Mouse (Mus musculus) gonadal fat pad, adult 2 months (tissue): ENCODE results near the gene Hip1r. TPM values are rescaled to one million over a fixed set of nuclear protein-coding genes. Genes with fewer than 3 reads are reported as not detected.

Experiments
- DNase-seq: peaks from one replicate; pipeline ENCODE4 v3.0.0-alpha.2; 2012; ENCODE audit warnings: low read depth
- polyA plus RNA-seq: library from polyadenylated mRNA; depleted of rRNA; stranded (reverse); fragments of >200 nt; gene quantifications from 2 replicates; pipeline ENCODE4 v1.2.3, GENCODE M21; 2012

The Hip1r gene
- polyA plus RNA-seq, 1 experiment = 46.6 TPM

- DNase-seq = no peak
Observed at GRCm38 (mm10) chr5:124017941-124018340, 44.5 kb downstream of the Hip1r start.

- DNase-seq = no peak
Observed at GRCm38 (mm10) chr5:124018651-124019050, 45.2 kb downstream of the Hip1r start.

- DNase-seq = no peak
Observed at GRCm38 (mm10) chr5:124019348-124020216, 46.2 kb downstream of the Hip1r start.

GRCm38 (mm10) chr5:124021148-124021547 lies 47.7 kb downstream of the Hip1r start:
- DNase-seq = no peak

GRCm38 (mm10) chr5:124021701-124022100 lies 48.3 kb downstream of the Hip1r start:
- DNase-seq = no peak

- no peak for DNase-seq
Observed at GRCm38 (mm10) chr5:124022365-124022764, 48.9 kb downstream of the Hip1r start.

- DNase-seq = no peak
Observed at GRCm38 (mm10) chr5:124024677-124025076, 51.2 kb downstream of the Hip1r start.

GRCm38 (mm10) chr5:124025146-124025545 lies 51.7 kb downstream of the Hip1r start:
- DNase-seq = no peak

GRCm38 (mm10) chr5:124025587-124026441 lies 52.4 kb downstream of the Hip1r start:
- no peak for DNase-seq

- DNase-seq = no peak
Observed at GRCm38 (mm10) chr5:124026568-124026967, 53.1 kb downstream of the Hip1r start.

GRCm38 (mm10) chr5:124027702-124028470 lies 54.5 kb downstream of the Hip1r start:
- no peak for DNase-seq

- no peak for DNase-seq
Observed at GRCm38 (mm10) chr5:124028680-124029079, 55.3 kb downstream of the Hip1r start.

- no peak for DNase-seq
Observed at GRCm38 (mm10) chr5:124029220-124030035, 56.0 kb downstream of the Hip1r start.

GRCm38 (mm10) chr5:124030386-124031067 lies 57.1 kb downstream of the Hip1r start:
- DNase-seq = no peak

GRCm38 (mm10) chr5:124031068-124031955 lies 57.9 kb downstream of the Hip1r start:
- no peak for DNase-seq

GRCm38 (mm10) chr5:124032001-124032508 lies 58.6 kb downstream of the Hip1r start, which contains the start of gene Vps37b:
Gene Vps37b (minus strand): TSS chr5:124032270.
- no peak for DNase-seq

GRCm38 (mm10) chr5:124034471-124034870 lies 61.0 kb downstream of the Hip1r start:
- no peak for DNase-seq

- no peak for DNase-seq
Observed at GRCm38 (mm10) chr5:124035406-124035805, 62.0 kb downstream of the Hip1r start.

- DNase-seq = no peak
Observed at GRCm38 (mm10) chr5:124035806-124036205, 62.4 kb downstream of the Hip1r start.
